Mouse (Mus musculus) limb, embryonic 14.5 days (tissue): ENCODE measurements at regions not wholly inside any gene's neighbourhood (a gene's known extent, or its start where the extent isn't known, plus 50 kb on each side); places are given as distances from the start of the nearest gene placed in this dataset.

Source experiments
- ATAC-seq: fragments of 200-750 bp; cut with Nextera tagmentation; 2 replicates; pipeline ENCODE4 v1.8.0; 2017; ENCODE audit warnings: low read depth, moderate number of reproducible peaks, moderate TSS enrichment; ENCODE audit not compliant: low FRiP score
- DNase-seq: peaks from one replicate; pipeline ENCODE4 v3.0.0-alpha.2; 2015; ENCODE audit warnings: low spot score
- H3K27ac ChIP-seq: fragments of 300-500 bp; sonication (generic); replicated peaks from 2 replicates; pipeline ENCODE4 v1.5.1; 2014; ENCODE audit warnings: low read depth, mild to moderate bottlenecking, low read length, moderate library complexity, mixed read lengths
- H3K27me3 ChIP-seq: fragments of 300-500 bp; sonication (generic); 2 replicates; pipeline ENCODE4 v1.6.1; 2014; ENCODE audit warnings: low read length, mixed read lengths; ENCODE audit not compliant: control insufficient read depth, insufficient read depth
- H3K36me3 ChIP-seq: fragments of 300-500 bp; sonication (generic); 2 replicates; pipeline ENCODE4 v1.6.1; 2014; ENCODE audit warnings: mild to moderate bottlenecking, low read length, moderate library complexity, mixed read lengths; ENCODE audit not compliant: control insufficient read depth, insufficient read depth
- H3K4me1 ChIP-seq: fragments of 300-500 bp; sonication (generic); 2 replicates; pipeline ENCODE4 v1.6.1; 2014; ENCODE audit warnings: antibody characterized with exemption, low read length, mixed read lengths; ENCODE audit not compliant: control insufficient read depth, insufficient read depth
- H3K4me2 ChIP-seq: fragments of 300-500 bp; sonication (generic); replicated peaks from 2 replicates; pipeline ENCODE4 v1.6.1; 2014; ENCODE audit warnings: low read depth, mild to moderate bottlenecking, low read length, moderate library complexity; ENCODE audit not compliant: severe bottlenecking
- H3K4me3 ChIP-seq: fragments of 300-500 bp; sonication (generic); replicated peaks from 2 replicates; pipeline ENCODE4 v1.5.1; 2014; ENCODE audit warnings: low read length
- H3K9ac ChIP-seq: fragments of 300-500 bp; sonication (generic); 2 replicates; pipeline ENCODE4 v1.6.1; 2014; ENCODE audit warnings: mild to moderate bottlenecking, low read depth, low read length, moderate library complexity; ENCODE audit not compliant: severe bottlenecking
- H3K9me3 ChIP-seq: fragments of 300-500 bp; sonication (generic); 2 replicates; pipeline ENCODE4 v1.6.1; 2016; ENCODE audit warnings: low read length; ENCODE audit not compliant: control insufficient read depth
- POLR2A ChIP-seq: fragments of 200-500 bp; IDR thresholded peaks from 2 replicates; pipeline ENCODE4 v1.8.0; 2012; ENCODE audit warnings: inconsistent platforms, mild to moderate bottlenecking, moderate library complexity, borderline replicate concordance; ENCODE audit not compliant: insufficient read depth, insufficient read length; ENCODE audit errors: extremely low read depth
- WGBS: fragments of 180-500 bp; shearing (Covaris S2); extraction: QIAGEN DNeasy Blood & Tissue Kit; methylation state at CpG from one replicate; pipeline ENCODE4 v1.1.7; 2014; 5-methylcytosine and 5-hydroxymethylcytosine counted together

DNA sequence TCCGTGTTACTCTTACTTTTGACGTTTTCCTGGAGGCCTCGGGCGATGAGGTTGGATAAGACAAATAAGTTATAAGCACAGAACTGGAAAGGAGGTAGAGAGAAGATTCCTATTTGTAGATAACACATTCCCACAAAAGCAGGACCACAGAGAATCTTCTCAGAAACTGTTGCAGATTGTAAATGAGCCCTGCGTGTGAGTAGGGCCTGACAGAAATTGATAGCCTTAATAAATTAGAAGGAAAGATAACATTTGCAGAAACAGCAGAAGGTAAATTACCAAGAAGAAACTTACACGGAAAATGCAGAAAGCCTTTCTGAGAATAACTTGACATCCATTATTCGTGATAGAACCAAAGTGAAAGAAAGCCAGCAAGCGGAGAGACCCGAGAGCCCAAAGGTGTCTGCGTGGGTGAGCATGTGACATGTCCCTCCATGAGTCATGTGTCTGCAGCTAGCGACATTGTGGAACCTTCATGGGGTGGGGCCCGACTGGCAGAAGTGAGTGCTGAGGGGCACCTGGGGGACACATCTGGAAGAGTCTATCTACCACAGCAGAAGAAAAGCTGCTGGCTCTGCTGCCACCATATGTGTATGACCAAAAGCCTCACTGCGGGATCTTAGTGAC, 52.5 kb upstream of the Adtrp start:
- Histone ChIP-seq H3K27me3 (no peaks in the 10 kb centered on the region), H3K27ac (no peak overlapping the region), H3K9ac (no peak overlapping the region), H3K36me3 (no peaks in the 10 kb centered on the region), H3K4me1 (no peaks in the 10 kb centered on the region), H3K9me3 (no peaks in the 10 kb centered on the region), H3K4me2 (no peak overlapping the region), H3K4me3 (no peak overlapping the region)
- no peak for DNase-seq
- 82% methylated on average over 13 of the region's 13 CpGs for WGBS
- TF ChIP-seq POLR2A, result no peak
- no peak for ATAC-seq

DNA sequence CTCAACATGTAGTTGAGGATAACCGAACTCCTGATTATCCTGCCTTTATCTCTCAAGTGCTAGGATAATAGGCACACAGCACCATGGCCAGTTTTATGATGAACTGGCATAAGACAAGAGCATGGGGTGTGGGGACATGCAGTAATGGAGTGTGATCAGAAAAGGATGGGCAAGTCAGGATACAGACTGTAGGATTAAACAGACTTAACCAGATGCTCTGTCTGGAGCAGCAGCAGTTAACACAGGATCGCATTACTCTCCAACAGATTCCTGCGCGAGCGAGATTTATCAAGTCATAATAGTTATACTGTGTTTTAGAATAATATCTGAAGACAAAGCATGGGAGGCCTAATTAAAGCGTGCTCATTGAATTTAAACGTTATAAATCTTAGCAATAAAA, 51.8 kb upstream of the Adtrp start:
- Histone ChIP-seq H3K4me1 (no peaks in the 10 kb centered on the region), H3K4me2 (no peak overlapping the region), H3K9me3 (no peaks in the 10 kb centered on the region), H3K27me3 (no peaks in the 10 kb centered on the region), H3K27ac (no peak overlapping the region), H3K9ac (no peak overlapping the region), H3K36me3 (no peaks in the 10 kb centered on the region), H3K4me3 (no peak overlapping the region)
- TF ChIP-seq POLR2A, result no peak
- DNase-seq (no peak), ATAC-seq (no peak)
- WGBS, result 51% methylated on average over 7 of the region's 7 CpGs

DNA sequence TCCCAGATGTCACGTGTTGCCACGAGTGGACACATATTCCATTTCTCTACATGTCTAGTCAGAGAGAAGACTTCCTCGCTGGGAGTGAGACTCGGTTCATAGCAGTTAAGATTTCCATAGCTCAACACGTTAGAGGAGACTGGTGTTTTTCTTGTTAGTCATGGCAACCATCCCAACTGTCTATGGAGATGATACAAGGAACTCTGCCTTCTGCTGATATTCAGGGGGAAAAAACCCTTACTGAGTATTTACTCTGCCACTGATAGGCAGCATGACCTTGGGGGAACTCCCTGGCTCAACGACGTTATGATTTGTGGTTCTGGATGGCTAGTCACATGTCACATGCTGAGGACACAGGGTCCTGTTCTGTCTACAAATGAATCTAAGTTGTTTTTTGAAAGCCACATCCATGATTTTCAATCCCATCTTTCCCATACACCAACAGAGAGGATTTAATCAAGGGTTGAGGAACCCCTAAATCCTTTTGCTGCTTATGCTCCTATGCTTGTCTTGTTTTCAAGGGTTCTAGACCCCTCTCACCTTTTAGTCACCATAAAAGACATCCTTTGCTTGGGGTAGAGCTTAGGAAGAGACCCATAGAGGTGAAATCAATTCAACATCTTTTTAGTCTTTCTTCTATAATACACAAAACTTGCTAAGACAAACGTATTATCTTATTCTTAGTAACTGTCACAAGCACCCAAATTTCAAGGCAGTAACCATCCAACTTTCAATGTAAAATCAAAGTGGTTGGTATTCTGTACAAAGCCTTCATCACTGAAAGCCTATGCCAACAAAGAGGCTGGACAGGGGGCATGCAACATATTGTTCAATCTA, 50.2 kb upstream of the Adtrp start:
- TF ChIP-seq POLR2A, result no peak
- no peaks in the 10 kb centered on the region for H3K4me1 ChIP-seq
- WGBS, result 93% methylated on average over 8 of the region's 8 CpGs

More for the DNA sequence above, 50.2 kb upstream of the Adtrp start:
- no peak overlapping the region for H3K4me2 ChIP-seq
- no peak overlapping the region for H3K9ac ChIP-seq
- H3K36me3 ChIP-seq, result no peaks in the 10 kb centered on the region
- no peaks in the 10 kb centered on the region for H3K9me3 ChIP-seq
- DNase-seq (no peak), ATAC-seq (no peak)
- H3K27ac ChIP-seq, result no peak overlapping the region
- no peaks in the 10 kb centered on the region for H3K27me3 ChIP-seq
- H3K4me3 ChIP-seq, result no peak overlapping the region
